Mouse (Mus musculus) natural killer cell, adult 2 months (primary cell): Measurements from ENCODE around the gene Mturn.

Experiments
- DNase-seq, 2 experiments: peaks; one replicate each; pipeline ENCODE4 v3.0.0; 2022; ENCODE audit warnings: low spot score in 2 of 2

Gene Mturn

DNA sequence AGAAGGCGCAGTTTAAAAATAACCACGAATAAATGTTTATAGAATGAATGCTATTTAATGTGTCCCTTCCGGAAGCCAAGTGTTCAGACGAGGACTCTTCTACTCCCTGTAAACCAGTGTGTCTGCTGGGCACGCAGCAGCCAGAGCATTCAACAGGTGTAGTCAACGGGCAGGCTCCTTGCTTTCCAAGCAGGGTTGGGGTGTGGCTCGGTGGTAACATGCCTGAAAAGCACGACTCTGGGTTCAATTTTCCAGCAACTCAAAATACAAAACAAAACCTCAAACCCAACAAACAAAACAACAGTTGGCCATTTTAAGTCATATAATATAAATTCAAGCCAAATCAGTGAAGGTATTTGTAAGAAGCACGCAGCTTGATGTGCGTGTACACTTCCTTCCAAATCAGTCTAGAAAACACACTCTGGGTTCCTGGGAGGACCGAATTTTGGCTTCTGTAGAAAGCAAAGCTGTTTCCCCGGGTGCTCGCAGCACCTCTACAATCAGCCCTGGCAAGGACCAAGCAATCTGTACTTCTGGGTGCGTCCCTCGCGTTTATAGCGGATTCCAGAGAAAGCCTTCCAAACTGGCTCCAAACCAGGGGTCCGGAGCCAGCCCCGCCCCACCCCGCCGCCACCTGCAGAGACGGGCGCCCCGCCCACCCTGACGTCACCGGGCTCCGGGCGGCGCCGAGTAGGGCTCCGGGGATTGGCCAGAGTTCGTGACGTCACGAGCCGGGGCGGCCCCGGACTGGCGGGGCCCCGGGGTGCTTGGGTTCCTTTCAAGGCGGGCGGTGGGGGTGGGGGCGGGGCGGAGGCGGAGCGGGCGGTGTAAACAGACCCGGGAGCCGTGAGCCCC, at the start of gene Mturn:
Gene Mturn, plus strand, starts transcription at position 734 of the 855 bp plus-strand sequence.
- peak; percentile 96 to 98 for DNase-seq

DNA sequence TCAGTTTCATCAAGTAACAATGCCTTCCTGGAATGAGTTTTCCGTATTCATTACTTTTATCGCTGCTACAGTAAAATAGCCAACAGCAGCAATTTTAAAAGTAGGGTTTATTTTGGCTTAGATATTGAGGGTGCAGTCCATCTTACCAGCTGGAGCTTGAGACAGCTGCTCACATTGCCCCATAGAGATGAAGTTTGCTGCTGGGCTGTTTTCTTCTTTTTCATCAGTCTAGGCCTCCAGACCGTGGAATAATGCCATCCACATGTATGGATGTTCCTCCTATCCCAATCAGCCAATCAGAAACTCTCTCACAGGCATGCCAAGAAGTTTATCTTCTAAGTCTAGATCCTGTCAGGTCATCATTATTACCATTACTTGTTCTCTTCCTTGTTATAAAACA, 41.5 kb upstream of the Mturn start:
- no peak for DNase-seq

DNA sequence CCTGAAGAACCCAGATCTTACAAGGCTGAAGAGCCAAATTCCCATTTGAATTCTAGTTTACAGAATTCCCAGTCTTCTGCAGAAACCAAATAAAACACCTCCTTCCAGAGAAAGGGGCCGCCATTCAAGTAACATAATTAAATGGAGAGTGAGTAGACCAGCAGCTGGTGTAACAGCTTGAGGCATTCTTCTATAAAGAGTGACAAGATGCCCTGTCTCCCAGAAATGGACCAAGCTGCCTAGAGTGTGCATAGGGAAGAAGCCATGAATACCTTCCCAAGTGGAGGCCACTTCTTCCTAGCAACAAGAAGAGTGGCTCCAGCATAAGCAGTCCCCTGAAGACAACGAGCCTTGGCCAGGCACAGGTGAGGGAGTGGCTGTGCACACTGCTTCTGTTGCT, 39.5 kb upstream of the Mturn start:
- DNase-seq = no peak

DNA sequence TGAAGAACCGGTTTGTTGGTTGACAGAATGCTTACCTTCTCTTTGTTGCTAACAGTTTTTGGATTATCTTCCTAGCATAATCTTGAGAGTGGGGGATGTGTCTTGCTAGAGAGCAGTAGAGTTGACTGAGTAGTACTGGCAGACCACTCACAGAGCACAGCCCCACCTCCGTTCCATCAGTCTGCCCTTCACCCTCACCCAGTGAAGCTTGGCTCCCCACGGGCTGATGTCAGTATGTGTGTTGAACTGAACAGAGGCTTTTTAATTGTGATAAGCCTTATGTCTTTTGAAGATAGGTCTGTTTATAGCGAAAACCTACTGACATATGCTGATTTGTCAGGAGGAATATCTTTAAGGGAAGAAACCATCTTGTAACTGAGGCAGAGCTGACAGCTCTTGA, 38.2 kb upstream of the Mturn start:
- no peak for DNase-seq

DNA sequence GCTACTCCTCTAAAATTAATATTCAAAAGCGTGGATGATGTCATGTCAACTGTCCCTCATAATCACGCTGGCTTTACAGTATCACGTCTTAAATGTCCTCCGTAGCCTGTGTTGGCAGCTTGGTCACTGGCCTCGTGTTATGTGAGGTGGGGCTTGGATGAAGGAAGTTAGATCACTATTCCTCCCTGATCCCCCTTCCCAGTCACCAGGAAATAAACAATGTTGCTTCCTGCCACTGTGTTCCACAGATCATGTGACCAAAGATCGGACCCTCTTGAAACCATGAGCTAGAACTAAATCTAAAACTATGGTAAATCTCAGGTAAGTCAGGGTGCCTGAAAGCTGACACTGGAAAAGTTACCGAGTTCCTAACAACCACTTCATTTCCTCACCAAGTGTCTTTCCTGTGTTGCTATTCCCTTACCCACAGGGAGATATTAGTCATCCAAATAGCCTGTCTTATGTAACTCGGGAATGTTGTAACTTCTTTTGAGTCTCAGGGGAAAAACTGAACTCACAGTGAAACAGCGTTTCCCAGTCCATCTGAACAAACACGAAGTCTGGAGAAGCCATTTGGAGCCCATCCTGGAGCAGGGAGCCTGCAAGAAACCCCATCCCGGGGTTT, 25.8 kb upstream of the Mturn start:
- no peak for DNase-seq

DNA sequence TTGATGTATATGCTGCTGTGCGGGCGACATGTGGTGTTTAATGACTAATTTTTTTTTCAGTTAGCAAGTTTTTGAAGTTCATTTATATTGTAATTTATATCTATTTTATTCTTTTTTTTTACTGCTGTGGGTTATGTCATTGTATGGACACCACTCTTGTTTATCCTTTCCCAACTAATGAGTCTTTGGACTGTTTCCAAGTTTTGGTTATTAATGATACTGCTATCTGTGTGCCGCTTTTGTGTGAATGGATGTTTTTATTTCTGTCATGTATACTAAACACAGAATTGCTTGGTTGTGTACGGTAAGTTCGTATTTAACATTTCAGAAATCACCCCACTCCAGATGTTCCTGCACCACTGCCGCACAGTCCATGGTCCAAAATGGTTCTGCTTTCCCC, 23.6 kb upstream of the Mturn start:
- no peak for DNase-seq

DNA sequence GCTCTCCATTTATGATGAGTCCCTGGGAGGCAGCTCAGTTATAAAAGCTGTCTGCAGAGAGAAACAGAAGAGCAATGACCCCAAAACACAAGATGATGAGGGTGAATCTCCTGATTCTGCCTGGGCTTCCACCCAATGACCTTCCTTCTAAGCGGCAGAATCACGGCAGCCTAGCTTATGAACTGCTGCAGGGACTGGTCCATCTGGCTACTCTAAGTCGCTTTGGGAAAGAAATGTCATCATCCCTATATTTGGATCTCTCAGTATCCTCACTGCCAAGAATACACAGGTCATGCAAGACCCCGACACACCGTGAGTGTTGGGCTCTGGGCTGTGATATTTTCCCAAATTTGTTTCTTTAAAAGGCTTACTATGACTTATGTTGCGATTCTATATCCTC, 11.6 kb upstream of the Mturn start:
- no peak for DNase-seq

DNA sequence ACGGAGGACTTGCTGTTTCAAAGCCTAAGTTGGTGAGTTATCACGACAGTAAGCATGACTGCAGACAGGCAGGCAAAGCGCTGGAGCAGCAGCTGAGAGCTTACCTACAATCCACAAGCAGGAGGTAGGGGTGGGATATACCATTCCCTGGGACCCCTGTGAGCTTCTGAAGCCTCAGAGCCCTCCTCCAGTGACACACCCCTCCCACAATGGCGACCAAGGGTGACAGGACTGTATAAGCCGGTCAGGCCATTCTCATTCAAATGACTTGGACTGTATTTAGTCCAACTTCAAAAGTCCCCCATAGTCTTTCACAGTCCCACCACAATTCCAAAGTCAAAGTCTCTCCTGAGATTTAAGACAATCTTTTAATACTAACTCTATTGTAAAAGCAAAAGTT, 8.5 kb upstream of the Mturn start:
- DNase-seq = no peak

DNA sequence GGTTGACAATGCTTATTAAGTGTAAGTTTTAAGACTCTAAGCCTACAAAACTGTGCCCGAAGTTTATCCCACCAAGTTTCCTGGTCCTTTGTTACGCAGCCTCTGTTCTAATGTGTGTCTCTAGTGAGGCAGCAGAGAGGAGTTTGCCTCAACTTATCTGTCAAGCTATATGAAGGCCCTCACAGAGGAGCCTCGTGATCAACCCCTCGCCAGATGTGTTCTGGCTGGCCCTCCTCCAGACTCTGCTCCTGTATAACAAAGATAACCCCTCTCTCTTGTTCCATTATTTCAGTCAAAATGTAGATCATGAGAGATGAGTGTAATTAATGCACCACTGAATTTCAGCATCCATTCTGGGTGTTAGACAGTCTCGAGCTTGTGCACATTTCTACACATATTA, 1.7 kb upstream of the Mturn start:
- DNase-seq = no peak

DNA sequence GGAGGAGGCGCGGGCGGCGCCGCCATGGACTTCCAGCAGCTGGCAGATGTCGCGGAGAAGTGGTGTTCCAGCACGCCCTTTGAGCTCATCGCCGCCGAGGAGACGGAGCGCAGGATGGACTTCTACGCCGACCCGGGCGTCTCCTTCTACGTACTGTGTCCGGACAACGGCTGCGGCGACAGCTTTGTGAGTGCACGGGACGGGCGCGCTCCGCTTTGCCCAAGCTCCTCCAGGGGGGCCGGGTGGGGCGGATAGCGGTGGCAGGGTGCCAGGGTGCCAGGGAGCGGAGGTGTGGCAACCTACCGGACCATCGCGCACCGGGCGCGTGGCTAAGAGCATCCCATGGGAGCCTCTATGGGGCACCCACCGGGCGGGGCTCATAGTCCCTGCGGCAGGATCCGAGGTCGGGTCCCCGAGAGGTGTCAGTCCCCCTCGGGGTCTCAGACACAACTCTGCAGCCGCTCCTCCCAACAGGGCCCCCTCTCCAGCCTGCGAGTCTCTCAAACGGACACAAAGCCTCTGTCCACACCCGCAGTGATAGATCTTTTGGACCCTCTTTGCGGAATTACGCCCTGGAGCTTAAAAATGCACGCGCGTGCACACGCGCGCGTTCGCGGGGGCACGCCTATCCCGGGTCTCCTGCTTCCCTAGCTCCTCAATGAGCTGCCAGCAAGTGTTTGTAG, 463 bp downstream of the Mturn start:
- no peak for DNase-seq

DNA sequence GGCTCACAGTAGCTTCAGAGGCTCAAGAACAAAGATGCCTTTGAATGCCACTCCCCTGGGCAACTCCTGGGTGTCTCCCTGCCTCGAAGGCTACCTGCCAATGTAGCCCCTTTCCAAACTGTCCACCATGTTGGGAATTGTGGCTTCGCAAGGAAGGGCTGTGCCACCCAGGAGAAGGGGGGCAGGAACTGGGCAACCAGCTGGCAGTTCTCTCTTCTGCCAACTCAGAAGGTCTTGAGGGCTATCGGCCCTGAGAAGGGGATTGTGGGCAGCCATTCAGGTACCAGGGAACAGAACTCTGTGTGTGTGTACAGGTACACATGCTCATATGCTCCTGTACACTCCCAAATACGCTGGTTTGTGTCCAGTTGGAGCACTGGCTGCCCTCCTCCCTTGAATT, 2.7 kb downstream of the Mturn start:
- no peak for DNase-seq

DNA sequence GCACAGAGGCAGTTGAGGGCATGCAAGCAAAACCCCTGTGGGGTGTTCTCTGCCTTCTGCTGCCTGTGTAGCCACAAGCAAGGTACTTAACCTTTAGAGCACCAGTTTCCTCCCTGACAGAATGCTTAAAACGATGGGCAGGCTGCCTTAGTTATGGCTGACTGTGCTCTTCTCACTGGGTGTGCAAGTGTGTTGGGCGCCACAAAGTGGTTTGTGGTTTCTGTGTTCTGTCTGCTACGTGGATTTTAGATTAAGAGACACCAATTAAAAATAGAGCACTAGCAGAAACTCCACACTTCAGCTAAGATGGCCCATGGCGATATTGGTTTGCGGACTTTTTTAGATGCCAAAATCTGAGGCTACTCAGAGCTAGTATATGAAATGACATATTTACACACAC, 3.7 kb downstream of the Mturn start:
- peak in 1 of 2 experiments; percentile 44 for DNase-seq

DNA sequence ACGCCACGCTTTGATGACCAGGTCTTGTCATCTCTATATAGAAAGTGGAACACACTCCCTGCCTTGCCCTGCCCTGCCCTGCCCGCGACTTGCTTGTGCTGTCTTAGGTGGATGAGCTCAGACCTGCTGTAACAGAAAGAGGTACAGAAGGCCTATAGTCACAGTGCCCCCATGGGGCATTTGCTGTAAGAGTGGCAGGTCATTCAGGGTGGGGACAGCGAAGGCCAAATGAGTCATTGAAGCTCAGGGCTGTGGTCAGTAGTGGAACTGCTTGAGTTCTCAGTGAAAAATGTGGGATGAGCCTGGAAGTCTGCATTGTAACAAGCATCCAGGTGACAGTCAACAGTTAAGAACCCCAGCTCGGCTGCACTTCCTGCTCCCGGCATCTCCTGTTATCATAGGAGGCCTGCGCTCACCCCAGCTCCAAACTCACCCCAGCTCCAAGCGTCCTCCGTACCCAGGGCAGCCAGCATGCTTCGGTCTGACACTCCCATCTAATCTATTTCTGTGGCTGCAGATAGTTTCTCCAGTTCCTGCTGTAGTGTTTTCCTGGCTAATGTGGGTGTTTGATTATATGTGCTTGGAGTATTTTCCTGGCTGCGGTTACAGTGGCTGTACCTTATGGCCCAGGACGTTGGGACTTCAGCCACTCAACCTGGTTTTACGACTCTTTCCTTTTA, 4.4 kb downstream of the Mturn start:
- DNase-seq = peak in 1 of 2 experiments; percentile 32

DNA sequence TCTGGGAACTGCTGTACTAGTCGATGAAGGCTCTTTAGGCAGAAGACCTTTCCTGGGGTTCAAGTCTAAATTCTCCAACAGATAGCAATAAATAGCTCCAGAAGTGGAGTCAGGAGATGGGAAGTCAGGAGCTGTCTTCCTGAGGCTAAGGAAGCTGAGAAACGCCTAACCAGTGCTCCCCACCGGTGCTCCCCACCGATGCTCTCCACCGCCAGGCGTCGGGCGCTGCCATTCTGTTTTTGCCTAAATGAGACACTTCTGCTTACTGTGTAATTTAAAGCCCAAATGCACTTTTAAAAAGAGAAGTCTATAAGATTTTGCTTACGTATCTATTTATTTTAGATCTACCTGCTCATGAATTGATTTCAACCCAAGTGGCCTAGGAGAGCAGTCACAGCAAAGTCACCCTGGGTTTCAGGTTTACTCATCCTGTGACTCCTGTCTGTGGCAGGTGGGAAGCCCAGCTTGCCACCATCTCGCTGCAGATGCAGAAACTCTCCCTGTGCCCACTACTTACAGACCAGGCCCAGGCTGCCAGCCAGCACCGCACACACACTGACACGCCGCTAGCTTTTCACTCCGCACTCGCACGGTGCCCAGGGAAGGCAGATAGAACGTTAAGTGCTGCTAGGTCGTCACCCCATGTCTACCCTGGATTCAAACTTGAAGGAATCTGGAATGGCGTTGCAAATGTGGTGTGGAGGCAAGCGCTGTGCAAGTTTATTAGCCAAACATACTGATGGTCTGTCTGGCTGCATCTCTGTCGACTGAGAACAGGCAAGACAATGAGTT, 5.7 kb downstream of the Mturn start:
- no peak for DNase-seq

DNA sequence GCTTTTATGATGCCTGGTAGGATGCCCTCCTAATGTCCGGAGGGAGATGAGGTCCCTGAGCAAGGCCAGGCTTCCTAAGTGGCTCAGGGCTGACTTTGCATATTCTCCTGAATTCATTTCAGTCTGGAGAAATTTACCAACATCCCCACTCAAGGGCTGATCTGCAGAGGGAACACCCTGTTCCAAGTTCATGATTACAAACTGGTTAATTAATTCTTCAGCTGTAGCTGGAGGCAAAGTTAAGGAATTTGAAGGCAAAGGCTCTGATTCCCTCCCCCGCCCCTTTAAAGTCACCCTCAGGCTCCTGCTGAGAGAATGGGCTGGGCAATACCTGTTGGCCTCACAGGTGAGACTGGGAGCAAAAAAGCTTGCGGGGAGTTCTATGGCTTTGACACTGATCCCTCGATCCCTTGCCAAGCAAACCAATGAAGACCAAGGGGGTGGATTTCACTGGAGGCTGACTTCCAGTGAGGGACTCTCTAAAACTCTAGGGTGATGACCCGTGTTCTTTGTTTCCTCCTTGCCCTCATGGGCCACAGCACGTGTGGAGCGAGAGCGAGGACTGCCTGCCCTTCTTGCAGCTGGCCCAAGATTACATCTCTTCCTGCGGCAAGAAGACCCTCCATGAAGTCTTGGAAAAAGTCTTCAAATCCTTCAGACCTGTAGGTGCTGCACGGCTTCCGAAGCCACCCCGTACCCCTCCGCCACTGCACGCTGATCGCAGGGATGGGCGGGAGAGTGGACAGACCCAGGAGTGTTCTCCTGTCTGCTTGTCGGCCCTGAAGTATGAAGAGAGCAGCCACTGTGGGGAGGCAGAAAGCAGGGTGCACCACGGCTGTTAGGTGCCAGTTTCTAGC, 7.3 kb downstream of the Mturn start:
- DNase-seq = no peak

DNA sequence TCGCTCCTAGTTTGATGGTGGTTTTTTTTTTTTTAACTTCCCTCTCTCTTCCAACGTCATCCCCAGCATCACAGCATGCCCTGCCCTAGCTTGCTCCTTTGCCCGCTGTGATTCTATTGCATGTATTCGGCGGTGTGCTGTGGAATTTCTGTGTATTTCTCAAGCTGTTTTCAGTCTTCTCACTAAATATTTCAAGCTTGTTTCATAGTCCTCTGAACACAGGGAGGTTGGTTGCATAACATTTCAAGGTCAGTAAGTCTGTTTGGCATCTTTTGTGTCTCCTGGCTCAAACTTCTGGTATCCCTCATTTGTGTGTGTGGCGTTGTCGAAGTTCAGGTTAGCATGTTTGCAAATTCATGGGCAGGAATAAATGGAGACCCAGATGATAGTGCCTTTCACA, 8.3 kb downstream of the Mturn start:
- DNase-seq = no peak

DNA sequence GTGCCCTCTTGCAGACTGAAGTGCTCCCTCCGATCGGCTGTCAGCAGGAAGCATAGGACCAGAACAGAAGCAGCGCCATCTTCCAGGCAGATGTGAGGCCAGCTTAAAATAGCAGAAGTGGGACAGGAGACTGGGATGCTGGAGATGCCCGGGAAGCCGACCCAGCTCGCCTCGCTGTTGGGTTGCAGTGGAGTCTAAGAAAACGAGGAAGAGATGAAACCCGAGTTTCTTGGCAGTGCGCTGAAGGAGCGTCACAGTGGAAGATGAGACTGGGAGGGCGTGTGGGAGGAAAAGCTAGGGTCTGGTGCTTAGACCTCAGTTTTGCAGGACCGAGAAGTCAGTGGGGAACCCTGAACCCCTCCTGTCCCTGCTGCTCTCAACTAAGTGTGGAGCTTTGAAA, 9.4 kb downstream of the Mturn start:
- DNase-seq = no peak

DNA sequence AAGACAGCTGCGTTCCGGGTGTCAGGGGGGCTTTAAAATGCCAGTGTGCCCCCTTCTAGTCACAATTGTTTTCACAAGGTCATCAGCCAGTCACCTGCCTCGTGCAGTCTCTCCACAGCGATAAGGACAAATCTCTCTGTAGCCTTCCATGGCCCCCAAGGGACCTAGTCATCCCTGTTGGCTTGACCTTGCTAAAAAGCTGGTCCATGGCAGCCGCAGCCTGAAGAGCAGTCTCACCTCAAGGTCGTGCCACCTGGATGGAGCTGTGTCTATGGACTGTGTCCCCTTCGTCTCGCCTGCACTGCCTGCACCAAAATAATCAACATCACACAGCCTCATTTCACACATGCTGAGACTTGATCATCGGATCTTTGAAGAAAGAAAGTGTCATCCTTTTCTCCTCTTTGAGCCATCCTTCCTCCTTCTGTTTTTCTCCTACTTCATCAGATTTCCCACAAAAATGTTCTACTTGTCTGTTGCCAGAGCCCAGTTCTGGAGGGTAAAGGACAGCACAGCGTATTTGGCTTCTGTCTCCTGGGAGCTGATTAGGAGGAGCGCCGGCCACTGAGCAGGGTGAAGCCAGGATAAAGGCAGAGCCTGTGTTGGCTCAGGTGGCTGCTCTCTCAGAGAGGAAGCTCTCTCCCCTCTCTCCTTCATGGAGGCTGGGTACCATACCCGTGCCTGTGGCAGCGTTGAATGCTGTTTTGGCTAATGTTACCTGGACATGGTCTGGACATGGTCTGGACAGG, 10.1 kb downstream of the Mturn start:
- DNase-seq = no peak

DNA sequence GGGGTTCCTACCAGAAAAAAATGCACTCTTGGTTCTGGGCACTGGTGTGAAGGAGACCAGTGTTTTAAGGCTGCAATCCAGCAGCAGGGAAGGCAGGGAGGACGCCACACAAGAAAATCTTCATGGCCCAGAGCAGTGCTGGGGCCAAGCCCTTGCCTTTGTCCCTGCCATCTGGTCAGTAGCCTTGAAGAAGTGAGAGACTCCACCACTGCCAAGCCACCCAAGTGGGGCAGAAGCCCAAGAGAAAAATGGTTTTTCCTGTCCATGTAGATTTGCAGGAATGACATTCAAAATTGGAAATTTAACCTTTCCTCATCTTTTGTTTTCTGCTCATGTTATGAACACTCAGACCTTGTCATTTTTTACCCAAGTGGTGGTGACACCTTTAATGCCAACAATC, 10.8 kb downstream of the Mturn start:
- DNase-seq = no peak

DNA sequence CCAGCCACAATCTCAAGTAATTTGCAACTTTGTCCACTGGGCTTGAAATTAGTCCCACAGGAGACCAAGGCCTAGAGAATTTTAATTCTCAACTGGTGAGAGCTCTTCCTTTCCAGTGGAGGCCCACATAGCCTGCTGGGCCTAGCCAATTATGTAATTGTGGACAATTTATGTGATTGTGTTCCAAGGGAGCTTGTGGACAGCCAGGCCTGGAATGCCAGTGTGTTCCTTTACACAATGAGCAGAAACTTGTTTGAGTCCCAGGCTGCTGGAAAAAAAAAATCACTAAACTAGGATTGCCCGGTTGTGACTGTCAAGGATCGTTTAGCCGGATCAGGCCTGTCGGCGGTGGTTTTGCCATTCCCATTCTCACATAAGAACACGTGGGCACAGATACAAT, 11.9 kb downstream of the Mturn start:
- DNase-seq = no peak
